Mouse (Mus musculus) CH12.LX (cell line): Measurements from ENCODE around the gene Srsf10. TPM values are rescaled to one million over a fixed set of nuclear protein-coding genes. Genes with fewer than 3 reads are reported as not detected.
A peak's percentile ranks its signal among the peaks of the same experiment; 100 is the strongest.

Experiments used
- DNase-seq: peaks from one replicate; pipeline ENCODE4 v3.0.0-alpha.2; 2013; ENCODE audit errors: extremely low read depth
- H3K27ac ChIP-seq: 2 replicates; pipeline ENCODE4 v1.5.1; 2012; ENCODE audit warnings: low read depth, mild to moderate bottlenecking, control low read depth, moderate library complexity; ENCODE audit not compliant: insufficient read depth
- H3K27me3 ChIP-seq: replicated peaks from 2 replicates; pipeline ENCODE3; 2012; ENCODE audit warnings: inconsistent platforms
- H3K36me3 ChIP-seq, 2 experiments: replicated peaks in 1 of 2; 2 replicates each; pipeline versions ENCODE3 to v1.6.1; 2012; ENCODE audit warnings: inconsistent platforms in 1 of 2, low read length in 1 of 2, mild to moderate bottlenecking in 1 of 2, mixed read lengths in 1 of 2, moderate library complexity in 1 of 2; ENCODE audit not compliant: control insufficient read depth in 1 of 2, insufficient read depth in 1 of 2
- H3K4me1 ChIP-seq, 2 experiments: 2 replicates each; pipeline ENCODE4 v1.6.1; 2012; ENCODE audit warnings: inconsistent platforms in 1 of 2, moderate library complexity in 1 of 2; ENCODE audit not compliant: insufficient read depth in 2 of 2, control insufficient read depth in 1 of 2
- H3K4me2 ChIP-seq: 2 replicates; pipeline ENCODE4 v1.6.1; 2012; ENCODE audit warnings: low read depth, mild to moderate bottlenecking, control low read depth; ENCODE audit not compliant: poor library complexity, insufficient read depth, severe bottlenecking
- H3K4me3 ChIP-seq, 3 experiments: fragments of 150-350 bp in 1 of 3; sonication (generic) in 1 of 3; replicated peaks in 1 of 3; 2 replicates each; pipeline versions ENCODE3 to v1.5.1; 2011 to 2012; ENCODE audit warnings: low read depth in 2 of 3, low read length in 2 of 3, mild to moderate bottlenecking in 2 of 3, moderate library complexity in 2 of 3, control low read depth in 1 of 3, improper control_type of control experiment in 1 of 3, inconsistent platforms in 1 of 3, mixed read lengths in 1 of 3; ENCODE audit not compliant: poor library complexity in 1 of 3
- H3K79me2 ChIP-seq: replicated peaks from 2 replicates; pipeline ENCODE4 v1.6.1; 2012; ENCODE audit warnings: mild to moderate bottlenecking, moderate library complexity; ENCODE audit not compliant: control insufficient read depth, poor library complexity, insufficient read depth, severe bottlenecking; ENCODE audit errors: extremely low read depth
- H3K9ac ChIP-seq: 2 replicates; pipeline ENCODE4 v1.6.1; 2012; ENCODE audit warnings: low read depth, mild to moderate bottlenecking, control low read depth, moderate library complexity; ENCODE audit not compliant: insufficient read depth
- H3K9me3 ChIP-seq: replicated peaks from 2 replicates; pipeline ENCODE3; 2012; ENCODE audit warnings: low read length, inconsistent platforms, mixed read lengths
- BHLHE40 ChIP-seq: IDR thresholded peaks from 2 replicates; pipeline ENCODE4 v1.6.1; 2011; ENCODE audit warnings: mild to moderate bottlenecking, low read depth, low read length, improper control_type of control experiment
- CHD1 ChIP-seq: IDR thresholded peaks from 2 replicates; pipeline ENCODE4 v1.6.1; 2012; ENCODE audit warnings: low read depth, low read length, improper control_type of control experiment, inconsistent platforms
- CHD2 ChIP-seq: IDR thresholded peaks from 2 replicates; pipeline ENCODE4 v1.6.1; 2011; ENCODE audit warnings: low read length, improper control_type of control experiment
- CTCF ChIP-seq, 2 experiments: IDR thresholded peaks in 1 of 2; conservative IDR thresholded peaks in 1 of 2; 2 replicates each; pipeline ENCODE4 v1.5.1; 2011 to 2012; ENCODE audit warnings: low read depth in 2 of 2, low read length in 2 of 2, improper control_type of control experiment in 1 of 2, inconsistent platforms in 1 of 2, mild to moderate bottlenecking in 1 of 2, moderate library complexity in 1 of 2
- E2F4 ChIP-seq: IDR thresholded peaks from 2 replicates; pipeline ENCODE4 v1.6.1; 2011; ENCODE audit warnings: low read depth, low read length, improper control_type of control experiment; ENCODE audit not compliant: insufficient replicate concordance
- ELF1 ChIP-seq: IDR thresholded peaks from 2 replicates; pipeline ENCODE4 v1.6.1; 2014; ENCODE audit warnings: low read depth, mild to moderate bottlenecking, inconsistent platforms, low read length, improper control_type of control experiment
- EP300 ChIP-seq: IDR thresholded peaks from 2 replicates; pipeline ENCODE4 v1.6.1; 2011; ENCODE audit warnings: low read length, improper control_type of control experiment
- ETS1 ChIP-seq: conservative IDR thresholded peaks from 2 replicates; pipeline ENCODE4 v1.6.1; 2012; ENCODE audit warnings: low read depth, mild to moderate bottlenecking, inconsistent platforms, low read length, improper control_type of control experiment, moderate library complexity
- HCFC1 ChIP-seq: IDR thresholded peaks from 2 replicates; pipeline ENCODE4 v1.6.1; 2012; ENCODE audit warnings: low read depth, mild to moderate bottlenecking, inconsistent platforms, low read length, improper control_type of control experiment
- IRF4 ChIP-seq: IDR thresholded peaks from 2 replicates; pipeline ENCODE4 v1.6.1; 2014; ENCODE audit warnings: low read depth, mild to moderate bottlenecking, inconsistent platforms, low read length, improper control_type of control experiment
- JUN ChIP-seq: IDR thresholded peaks from 2 replicates; pipeline ENCODE4 v1.6.1; 2011; ENCODE audit warnings: low read depth, mild to moderate bottlenecking, low read length, improper control_type of control experiment, moderate library complexity; ENCODE audit not compliant: insufficient read depth
- JUND ChIP-seq: conservative IDR thresholded peaks from 2 replicates; pipeline ENCODE4 v1.6.1; 2011; ENCODE audit warnings: low read depth, low read length, improper control_type of control experiment
- KAT2A ChIP-seq: IDR thresholded peaks from 2 replicates; pipeline ENCODE4 v1.6.1; 2012; ENCODE audit warnings: low read length, improper control_type of control experiment, inconsistent platforms; ENCODE audit not compliant: insufficient replicate concordance
- MAFK ChIP-seq: IDR thresholded peaks from 2 replicates; pipeline ENCODE4 v1.6.1; 2011; ENCODE audit warnings: low read length, improper control_type of control experiment; ENCODE audit not compliant: insufficient replicate concordance
- MAX ChIP-seq: IDR thresholded peaks from 2 replicates; pipeline ENCODE4 v1.6.1; 2011; ENCODE audit warnings: low read length, improper control_type of control experiment
- MAZ ChIP-seq: IDR thresholded peaks from 2 replicates; pipeline ENCODE4 v1.6.1; 2012; ENCODE audit warnings: low read depth, mild to moderate bottlenecking, inconsistent platforms, low read length, improper control_type of control experiment, moderate library complexity
- MEF2A ChIP-seq: IDR thresholded peaks from 2 replicates; pipeline ENCODE4 v1.6.1; 2014; ENCODE audit warnings: low read depth, mild to moderate bottlenecking, inconsistent platforms, low read length, improper control_type of control experiment, borderline replicate concordance
- MXI1 ChIP-seq: IDR thresholded peaks from 2 replicates; pipeline ENCODE4 v1.6.1; 2011; ENCODE audit warnings: mild to moderate bottlenecking, low read depth, low read length, improper control_type of control experiment
- MYC ChIP-seq: IDR thresholded peaks from 2 replicates; pipeline ENCODE4 v1.6.1; 2011; ENCODE audit warnings: low read depth, mild to moderate bottlenecking, improper control_type of control experiment, low read length
- NELFE ChIP-seq: IDR thresholded peaks from 2 replicates; pipeline ENCODE4 v1.6.1; 2011; ENCODE audit warnings: low read depth, low read length, improper control_type of control experiment
- NRF1 ChIP-seq: IDR thresholded peaks from 2 replicates; pipeline ENCODE4 v1.6.1; 2014; ENCODE audit warnings: low read depth, mild to moderate bottlenecking, inconsistent platforms, low read length, improper control_type of control experiment, moderate library complexity
- PAX5 ChIP-seq: IDR thresholded peaks from 2 replicates; pipeline ENCODE4 v1.6.1; 2012; ENCODE audit warnings: low read length, inconsistent platforms, mixed read lengths
- POLR2A ChIP-seq: IDR thresholded peaks from 2 replicates; pipeline ENCODE4 v1.6.1; 2011; ENCODE audit warnings: low read depth, mild to moderate bottlenecking, improper control_type of control experiment, low read length
- POLR2AphosphoS2 ChIP-seq: IDR thresholded peaks from 2 replicates; pipeline ENCODE4 v1.6.1; 2011; ENCODE audit warnings: low read depth, low read length, improper control_type of control experiment
- RCOR1 ChIP-seq: conservative IDR thresholded peaks from 2 replicates; pipeline ENCODE4 v1.6.1; 2012; ENCODE audit warnings: low read depth, mild to moderate bottlenecking, inconsistent platforms, low read length, improper control_type of control experiment
- SIN3A ChIP-seq: IDR thresholded peaks from 2 replicates; pipeline ENCODE4 v1.6.1; 2012; ENCODE audit warnings: low read length, improper control_type of control experiment, inconsistent platforms
- SMC3 ChIP-seq: IDR thresholded peaks from 2 replicates; pipeline ENCODE4 v1.6.1; 2011; ENCODE audit warnings: low read depth, low read length, improper control_type of control experiment
- TBP ChIP-seq: conservative IDR thresholded peaks from 2 replicates; pipeline ENCODE4 v1.6.1; 2011; ENCODE audit warnings: low read depth, low read length, improper control_type of control experiment
- TCF12 ChIP-seq: IDR thresholded peaks from 2 replicates; pipeline ENCODE4 v1.6.1; 2014; ENCODE audit warnings: low read depth, mild to moderate bottlenecking, inconsistent platforms, low read length, improper control_type of control experiment
- UBTF ChIP-seq: IDR thresholded peaks from 2 replicates; pipeline ENCODE4 v1.6.1; 2012; ENCODE audit warnings: low read depth, mild to moderate bottlenecking, inconsistent platforms, low read length, improper control_type of control experiment, moderate library complexity
- USF1 ChIP-seq: IDR thresholded peaks from 2 replicates; pipeline ENCODE4 v1.6.1; 2014; ENCODE audit warnings: low read depth, mild to moderate bottlenecking, inconsistent platforms, low read length, improper control_type of control experiment
- USF2 ChIP-seq: conservative IDR thresholded peaks from 2 replicates; pipeline ENCODE4 v1.6.1; 2011; ENCODE audit warnings: low read depth, low read length, improper control_type of control experiment
- ZC3H11A ChIP-seq: IDR thresholded peaks from 2 replicates; pipeline ENCODE4 v1.6.1; 2012; ENCODE audit warnings: low read depth, mild to moderate bottlenecking, inconsistent platforms, low read length, improper control_type of control experiment
- ZKSCAN1 ChIP-seq: IDR thresholded peaks from 2 replicates; pipeline ENCODE4 v1.6.1; 2012; ENCODE audit warnings: low read depth, inconsistent platforms, low read length, improper control_type of control experiment, borderline replicate concordance
- ZMIZ1 ChIP-seq: IDR thresholded peaks from 2 replicates; pipeline ENCODE4 v1.6.1; 2012; ENCODE audit warnings: low read depth, mild to moderate bottlenecking, inconsistent platforms, low read length, improper control_type of control experiment
- ZNF384 ChIP-seq: IDR thresholded peaks from 2 replicates; pipeline ENCODE4 v1.6.1; 2012; ENCODE audit warnings: low read depth, low read length, improper control_type of control experiment, inconsistent platforms
- dilution Hi-C: fragments of 300-500 bp; cut with MboI; formaldehyde crosslinking; loops from 2 replicates; pipeline ENCODE4 v1.14.3; 2020; ENCODE audit warnings: low sequenced_read_pairs; ENCODE audit not compliant: extremely low pct_unique_long_range_greater_than_20kb, extremely low pct_ligation_motif_present
- in situ Hi-C: fragments of 300-500 bp; cut with MboI; formaldehyde crosslinking; loops from 3 replicates; pipeline ENCODE4 v1.14.3; 2019; ENCODE audit warnings: low sequenced_read_pairs, low pct_ligation_motif_present, low pct_unique_long_range_greater_than_20kb, mixed read lengths
- polyA plus RNA-seq: library from polyadenylated mRNA; unstranded; fragments of >175 nt; gene quantifications from 2 replicates; pipeline ENCODE4 v1.2.1, GENCODE M21; 2012; ENCODE audit warnings: low read depth; ENCODE audit not compliant: insufficient read length
- total RNA-seq, 2 experiments: library from RNA; depleted of rRNA; stranded (reverse); fragments of 300-350 nt in 1 of 2; fragments of >200 nt in 1 of 2; gene quantifications; 2 replicates each; pipeline ENCODE4 v1.2.3; 2012 to 2014

The Srsf10 gene
- total and polyA plus RNA-seq, 3 experiments = 85.7 to 291 (median 179) TPM

- peak; percentile 47; the same call in 1 of the 2 replicates for TF ChIP-seq ETS1
- TF ChIP-seq PAX5 = no peak
- peak; percentile 75 for TF ChIP-seq TBP
- no peak for TF ChIP-seq ZMIZ1
- TF ChIP-seq ELF1 = 0 out of 2 replicates have a peak, but pooled peaks have one; percentile 26
- peak; percentile 76 for TF ChIP-seq MAX
- peak; percentile 57 for TF ChIP-seq POLR2A
- no peak for TF ChIP-seq ZC3H11A
- TF ChIP-seq NELFE = no peak
- TF ChIP-seq KAT2A = no peak
- TF ChIP-seq MEF2A = no peak
- TF ChIP-seq POLR2AphosphoS2 = no peak
- TF ChIP-seq HCFC1 = peak; percentile 18; the same call in 1 of the 2 replicates
These were observed 39.6 kb downstream of the Srsf10 start, which contains the start of gene Cnr2 (continued) for GRCm38 (mm10) chr4:135895071-135895571.

DNA sequence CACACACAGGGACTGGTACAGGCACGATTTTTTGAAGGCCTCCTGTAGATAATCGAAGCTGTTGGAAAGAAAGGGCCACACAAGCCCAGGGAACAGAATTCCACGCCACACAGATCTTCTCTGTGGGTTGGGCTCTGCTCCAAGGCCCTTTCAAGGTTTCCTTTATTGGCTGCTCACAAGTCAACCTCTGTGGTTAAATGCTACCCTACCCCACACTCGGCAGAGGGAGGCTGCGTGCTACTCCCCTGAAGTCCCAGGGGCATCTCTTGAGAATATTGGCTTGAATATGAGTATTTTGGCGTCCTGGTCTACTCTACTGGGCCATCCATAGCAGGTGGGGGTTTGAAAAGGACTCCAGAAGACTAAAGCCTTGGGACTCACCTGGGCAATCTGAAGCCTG, 40.6 kb downstream of the Srsf10 start:
- Histone ChIP-seq H3K9me3 (peaks cover 2% of the 10 kb centered on the region), H3K36me3 (no peaks in the 10 kb centered on the region), H3K4me2 (peak overlapping the region; percentile 80; the same call in 1 of the 2 replicates), H3K79me2 (no peaks in the 10 kb centered on the region), H3K4me1 (peaks cover 28 to 59% of the 10 kb centered on the region in 2 experiments), H3K27me3 (no peaks in the 10 kb centered on the region), H3K27ac (peak overlapping the region; percentile 48; the same call in 1 of the 2 replicates), H3K9ac (peak overlapping the region; percentile 68), H3K4me3 (peak overlapping the region; percentile 26 to 64 (median 55))
- in situ Hi-C loops = loop anchor here (5.0 kb wide), 1 partner anchor 156 kb away; the partner anchor contains the start of gene Rpl11
- peak; percentile 87 for DNase-seq
- dilution Hi-C loops = no loop called here
- TF ChIP-seq USF1 = no peak
- no peak for TF ChIP-seq UBTF
- TF ChIP-seq PAX5 = no peak
- TF ChIP-seq MXI1 = no peak
- peak; percentile 64 for TF ChIP-seq BHLHE40
- TF ChIP-seq USF2 = no peak
- TF ChIP-seq EP300 = no peak
- no peak for TF ChIP-seq CHD2
- TF ChIP-seq MAX = no peak
- no peak for TF ChIP-seq POLR2AphosphoS2
- TF ChIP-seq KAT2A = 0 out of 2 replicates have a peak, but pooled peaks have one; percentile 52
- TF ChIP-seq ZNF384 = no peak
- 0 out of 2 replicates have a peak, but pooled peaks have one; percentile 34 for TF ChIP-seq MAFK
- TF ChIP-seq MAZ = 0 out of 2 replicates have a peak, but pooled peaks have one; percentile 54
- TF ChIP-seq ZC3H11A = no peak
- TF ChIP-seq IRF4 = 0 out of 2 replicates have a peak, but pooled peaks have one; percentile 30
- no peak for TF ChIP-seq JUN
- no peak for TF ChIP-seq MEF2A
- no peak for TF ChIP-seq NELFE
- TF ChIP-seq MYC = no peak
- no peak for TF ChIP-seq NRF1
- 0 out of 2 replicates have a peak, but pooled peaks have one; percentile 52 for TF ChIP-seq CHD1
- peak in 1 of 2 experiments; percentile 33; a peak in 2 of 4 replicates for TF ChIP-seq CTCF (conservative IDR thresholded peaks at IDR 0.05 in 1 of 2, IDR thresholded peaks at IDR 0.05 in 1 of 2; ENCODE audit: low read depth in 2 of 2, low read length in 2 of 2)
- no peak for TF ChIP-seq RCOR1
- TF ChIP-seq ZKSCAN1 = no peak
- peak; percentile 55; the same call in 1 of the 2 replicates for TF ChIP-seq SIN3A
- TF ChIP-seq E2F4 = no peak
- peak; percentile 45; the same call in 1 of the 2 replicates for TF ChIP-seq TCF12
- no peak; the same call in 1 of the 2 replicates for TF ChIP-seq SMC3
- TF ChIP-seq HCFC1 = no peak
- TF ChIP-seq JUND = no peak
